Mouse (Mus musculus): ENCODE measurements around the gene Dmpk. TPM values are rescaled to one million over a fixed set of nuclear protein-coding genes. Genes with fewer than 3 reads are reported as not detected.
A peak's percentile ranks its signal among the peaks of the same experiment; 100 is the strongest.

Dmpk gene
- total and polyA plus RNA-seq, 3 experiments = 0.30 to 0.56 (median 0.36) TPM

GRCm38 (mm10) chr7:19129396-19129795 is 45.7 kb downstream of the Dmpk start:
- Histone ChIP-seq H3K27ac (ENCODE audit: insufficient read depth, low read depth) (no peak overlapping the region), H3K79me2 (replicated peaks; ENCODE audit: control insufficient read depth, extremely low read depth, insufficient read depth, poor library complexity, severe bottlenecking) (peaks cover 9% of the 10 kb centered on the region), H3K4me3 (replicated peaks in 1 of 3; ENCODE audit: low read depth in 2 of 3, low read length in 2 of 3, poor library complexity in 1 of 3) (no peak overlapping the region), H3K27me3 (replicated peaks) (no peaks in the 10 kb centered on the region), H3K4me2 (ENCODE audit: insufficient read depth, low read depth, poor library complexity, severe bottlenecking) (no peak overlapping the region), H3K9ac (ENCODE audit: insufficient read depth, low read depth) (no peak overlapping the region), H3K9me3 (replicated peaks; ENCODE audit: low read length) (no peaks in the 10 kb centered on the region), H3K4me1 (ENCODE audit: control insufficient read depth in 1 of 2, insufficient read depth in 2 of 2) (peaks cover 0 to 28% of the 10 kb centered on the region in 2 experiments; a peak in 2 of 4 replicates), H3K36me3 (replicated peaks in 1 of 2; ENCODE audit: control insufficient read depth in 1 of 2, insufficient read depth in 1 of 2, low read length in 1 of 2) (peaks cover 16 to 66% of the 10 kb centered on the region in 2 experiments)
- TF ChIP-seq JUN (IDR thresholded peaks at IDR 0.05; ENCODE audit: insufficient read depth, low read depth, low read length) = no peak
- no peak for TF ChIP-seq MAFK (IDR thresholded peaks at IDR 0.05; ENCODE audit: insufficient replicate concordance, low read length)
- TF ChIP-seq ZNF384 (IDR thresholded peaks at IDR 0.05; ENCODE audit: low read depth, low read length) = no peak
- TF ChIP-seq SMC3 (IDR thresholded peaks at IDR 0.05; ENCODE audit: low read depth, low read length) = no peak
- TF ChIP-seq TCF12 (IDR thresholded peaks at IDR 0.05; ENCODE audit: low read depth, low read length) = no peak
- no peak for TF ChIP-seq USF1 (IDR thresholded peaks at IDR 0.05; ENCODE audit: low read depth, low read length)
- no peak for DNase-seq (ENCODE audit: extremely low read depth)
- in situ Hi-C loops (cut with MboI; ENCODE audit: low pct_ligation_motif_present, low pct_unique_long_range_greater_than_20kb, low sequenced_read_pairs) (no loop called here), dilution Hi-C loops (cut with MboI; ENCODE audit: extremely low pct_ligation_motif_present, extremely low pct_unique_long_range_greater_than_20kb, low sequenced_read_pairs) (no loop called here)

DNA sequence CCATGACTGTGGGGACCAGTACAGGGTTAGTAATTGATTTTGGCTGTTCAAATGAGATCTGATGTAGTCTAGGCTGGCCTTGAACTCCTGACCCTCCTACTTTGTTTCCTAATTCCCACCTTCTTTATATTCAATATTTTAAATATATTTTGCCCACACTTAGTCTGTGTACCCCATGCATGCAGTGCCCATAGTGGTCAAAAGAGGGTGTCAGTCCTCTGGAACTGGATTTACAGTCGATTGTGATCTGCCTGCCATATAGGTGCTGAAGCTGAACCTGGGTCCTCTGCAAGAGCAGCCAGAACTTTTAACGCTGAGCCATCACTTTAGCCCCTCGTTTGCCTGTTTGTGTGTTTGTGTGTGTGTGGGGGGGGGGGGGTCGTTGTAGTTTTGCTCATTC is 47.0 kb downstream of the Dmpk start:
- Histone ChIP-seq H3K36me3 (replicated peaks in 1 of 2; ENCODE audit: control insufficient read depth in 1 of 2, insufficient read depth in 1 of 2, low read length in 1 of 2) (peaks cover 25 to 67% of the 10 kb centered on the region in 2 experiments), H3K79me2 (replicated peaks; ENCODE audit: control insufficient read depth, extremely low read depth, insufficient read depth, poor library complexity, severe bottlenecking) (peaks cover 9% of the 10 kb centered on the region; the same call in 1 of the 2 replicates), H3K9ac (ENCODE audit: insufficient read depth, low read depth) (no peak overlapping the region), H3K27ac (ENCODE audit: insufficient read depth, low read depth) (no peak overlapping the region), H3K4me1 (ENCODE audit: control insufficient read depth in 1 of 2, insufficient read depth in 2 of 2) (peaks cover 0 to 28% of the 10 kb centered on the region in 2 experiments; a peak in 2 of 4 replicates), H3K4me3 (replicated peaks in 1 of 3; ENCODE audit: low read depth in 2 of 3, low read length in 2 of 3, poor library complexity in 1 of 3) (no peak overlapping the region), H3K4me2 (ENCODE audit: insufficient read depth, low read depth, poor library complexity, severe bottlenecking) (peak overlapping the region; percentile 54; the same call in 1 of the 2 replicates), H3K27me3 (replicated peaks) (no peaks in the 10 kb centered on the region), H3K9me3 (replicated peaks; ENCODE audit: low read length) (no peaks in the 10 kb centered on the region)
- dilution Hi-C loops (cut with MboI; ENCODE audit: extremely low pct_ligation_motif_present, extremely low pct_unique_long_range_greater_than_20kb, low sequenced_read_pairs) = no loop called here
- in situ Hi-C loops (cut with MboI; ENCODE audit: low pct_ligation_motif_present, low pct_unique_long_range_greater_than_20kb, low sequenced_read_pairs) = no loop called here
- no peak for TF ChIP-seq HCFC1 (IDR thresholded peaks at IDR 0.05; ENCODE audit: low read depth, low read length)
- TF ChIP-seq JUN (IDR thresholded peaks at IDR 0.05; ENCODE audit: insufficient read depth, low read depth, low read length) = no peak
- no peak for TF ChIP-seq BHLHE40 (IDR thresholded peaks at IDR 0.05; ENCODE audit: low read depth, low read length)
- no peak for TF ChIP-seq MAX (IDR thresholded peaks at IDR 0.05; ENCODE audit: low read length)
- TF ChIP-seq MAFK (IDR thresholded peaks at IDR 0.05; ENCODE audit: insufficient replicate concordance, low read length) = no peak
- no peak for TF ChIP-seq ZMIZ1 (IDR thresholded peaks at IDR 0.05; ENCODE audit: low read depth, low read length)
- TF ChIP-seq CTCF (conservative IDR thresholded peaks at IDR 0.05 in 1 of 2, IDR thresholded peaks at IDR 0.05 in 1 of 2; ENCODE audit: low read depth in 2 of 2, low read length in 2 of 2) = peak in 1 of 2 experiments; percentile 24; a peak in 1 of 4 replicates
- no peak for TF ChIP-seq RCOR1 (conservative IDR thresholded peaks at IDR 0.05; ENCODE audit: low read depth, low read length)
- no peak for DNase-seq (ENCODE audit: extremely low read depth)

GRCm38 (mm10) chr7:19131324-19131848 is 47.7 kb downstream of the Dmpk start:
- Histone ChIP-seq H3K4me3 (replicated peaks in 1 of 3; ENCODE audit: low read depth in 2 of 3, low read length in 2 of 3, poor library complexity in 1 of 3) (peak overlapping the region; percentile 12 to 44 (median 41)), H3K9me3 (replicated peaks; ENCODE audit: low read length) (no peaks in the 10 kb centered on the region), H3K27ac (ENCODE audit: insufficient read depth, low read depth) (no peak overlapping the region), H3K79me2 (replicated peaks; ENCODE audit: control insufficient read depth, extremely low read depth, insufficient read depth, poor library complexity, severe bottlenecking) (peaks cover 9% of the 10 kb centered on the region; the same call in 1 of the 2 replicates), H3K9ac (ENCODE audit: insufficient read depth, low read depth) (no peak overlapping the region), H3K4me2 (ENCODE audit: insufficient read depth, low read depth, poor library complexity, severe bottlenecking) (peak overlapping the region; percentile 54), H3K36me3 (replicated peaks in 1 of 2; ENCODE audit: control insufficient read depth in 1 of 2, insufficient read depth in 1 of 2, low read length in 1 of 2) (peaks cover 28 to 67% of the 10 kb centered on the region in 2 experiments), H3K4me1 (ENCODE audit: control insufficient read depth in 1 of 2, insufficient read depth in 2 of 2) (peaks cover 0 to 28% of the 10 kb centered on the region in 2 experiments; a peak in 2 of 4 replicates), H3K27me3 (replicated peaks) (no peaks in the 10 kb centered on the region)
- dilution Hi-C loops (cut with MboI; ENCODE audit: extremely low pct_ligation_motif_present, extremely low pct_unique_long_range_greater_than_20kb, low sequenced_read_pairs) = no loop called here
- DNase-seq (ENCODE audit: extremely low read depth) = peak; percentile 93
- in situ Hi-C loops (cut with MboI; ENCODE audit: low pct_ligation_motif_present, low pct_unique_long_range_greater_than_20kb, low sequenced_read_pairs) = no loop called here
- TF ChIP-seq JUND (conservative IDR thresholded peaks at IDR 0.05; ENCODE audit: low read depth, low read length) (no peak), MAFK (IDR thresholded peaks at IDR 0.05; ENCODE audit: insufficient replicate concordance, low read length) (no peak), CHD1 (IDR thresholded peaks at IDR 0.05; ENCODE audit: low read depth, low read length) (no peak), MEF2A (IDR thresholded peaks at IDR 0.05; ENCODE audit: borderline replicate concordance, low read depth, low read length) (no peak), ZMIZ1 (IDR thresholded peaks at IDR 0.05; ENCODE audit: low read depth, low read length) (no peak), ZC3H11A (IDR thresholded peaks at IDR 0.05; ENCODE audit: low read depth, low read length) (no peak), E2F4 (IDR thresholded peaks at IDR 0.05; ENCODE audit: insufficient replicate concordance, low read depth, low read length) (no peak), EP300 (IDR thresholded peaks at IDR 0.05; ENCODE audit: low read length) (no peak), MYC (IDR thresholded peaks at IDR 0.05; ENCODE audit: low read depth, low read length) (no peak), USF2 (conservative IDR thresholded peaks at IDR 0.05; ENCODE audit: low read depth, low read length) (peak; percentile 54), SIN3A (IDR thresholded peaks at IDR 0.05; ENCODE audit: low read length) (peak; percentile 82; the same call in 1 of the 2 replicates), NRF1 (IDR thresholded peaks at IDR 0.05; ENCODE audit: low read depth, low read length) (peak; percentile 84), MAZ (IDR thresholded peaks at IDR 0.05; ENCODE audit: low read depth, low read length) (no peak), CTCF (conservative IDR thresholded peaks at IDR 0.05 in 1 of 2, IDR thresholded peaks at IDR 0.05 in 1 of 2; ENCODE audit: low read depth in 2 of 2, low read length in 2 of 2) (peak in 1 of 2 experiments; percentile 61; a peak in 2 of 4 replicates), TBP (conservative IDR thresholded peaks at IDR 0.05; ENCODE audit: low read depth, low read length) (no peak)

Measured in CH12.LX (cell line).